Mouse (Mus musculus) skeletal muscle tissue, adult 2 months (tissue): ENCODE data around the gene Hook1.
"Not testable (repeated sequence)": the region's sequence is repeated elsewhere in the genome, so short reads cannot be mapped to it uniquely, and the experiment has no call there.

ENCODE experiments used
- DNase-seq: peaks from one replicate; pipeline ENCODE4 v3.0.0-alpha.2; 2012; ENCODE audit warnings: low read depth, low spot score

The Hook1 gene

DNA sequence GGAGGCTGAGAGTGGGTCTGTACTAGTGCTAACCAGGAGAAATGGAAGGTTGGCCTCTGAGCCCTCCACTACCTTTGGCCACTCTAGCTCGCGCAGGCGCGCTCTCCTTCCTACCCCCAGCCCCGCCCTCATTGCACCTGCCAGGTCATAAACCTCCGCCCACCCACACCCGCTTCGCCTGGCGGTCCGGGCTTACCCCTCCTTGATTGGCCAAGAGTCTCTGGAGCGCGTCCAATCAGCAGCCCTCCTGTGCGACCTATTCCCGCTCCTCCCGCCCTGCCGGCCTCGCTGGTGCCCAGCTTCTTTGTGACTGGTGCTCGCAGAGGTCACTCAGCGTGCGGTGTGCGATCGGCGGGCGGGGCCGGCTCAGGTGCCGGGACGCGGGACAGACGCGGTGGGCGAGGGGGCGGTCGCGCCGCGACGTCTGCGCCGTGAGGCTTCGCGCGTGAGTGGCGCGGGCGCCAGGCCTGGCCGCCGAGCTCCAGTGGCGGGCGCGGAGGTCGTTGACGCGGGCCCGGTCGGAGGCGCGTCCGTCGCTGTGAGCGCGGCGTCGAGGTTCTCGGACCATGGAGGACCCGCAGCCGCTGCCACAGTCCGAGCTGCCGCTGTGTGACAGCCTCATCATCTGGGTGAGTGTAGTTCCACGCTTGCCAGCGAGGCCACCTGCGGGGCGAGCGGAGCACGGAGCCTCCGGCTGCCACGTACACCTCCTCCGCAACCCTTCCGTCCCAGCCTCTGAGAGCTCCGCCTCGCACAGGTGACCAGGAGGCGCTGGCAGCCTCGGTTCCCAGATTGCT, at the start of gene Hook1:
Hook1 (plus strand) TSS at position 313 of the 797 bp plus-strand sequence.
- peak; percentile 95 for DNase-seq

GRCm38 (mm10) chr4:95917703-95918102, 49.3 kb upstream of the Hook1 start:
- no peak for DNase-seq

GRCm38 (mm10) chr4:95920448-95920847, 46.6 kb upstream of the Hook1 start:
- DNase-seq = no peak

DNA sequence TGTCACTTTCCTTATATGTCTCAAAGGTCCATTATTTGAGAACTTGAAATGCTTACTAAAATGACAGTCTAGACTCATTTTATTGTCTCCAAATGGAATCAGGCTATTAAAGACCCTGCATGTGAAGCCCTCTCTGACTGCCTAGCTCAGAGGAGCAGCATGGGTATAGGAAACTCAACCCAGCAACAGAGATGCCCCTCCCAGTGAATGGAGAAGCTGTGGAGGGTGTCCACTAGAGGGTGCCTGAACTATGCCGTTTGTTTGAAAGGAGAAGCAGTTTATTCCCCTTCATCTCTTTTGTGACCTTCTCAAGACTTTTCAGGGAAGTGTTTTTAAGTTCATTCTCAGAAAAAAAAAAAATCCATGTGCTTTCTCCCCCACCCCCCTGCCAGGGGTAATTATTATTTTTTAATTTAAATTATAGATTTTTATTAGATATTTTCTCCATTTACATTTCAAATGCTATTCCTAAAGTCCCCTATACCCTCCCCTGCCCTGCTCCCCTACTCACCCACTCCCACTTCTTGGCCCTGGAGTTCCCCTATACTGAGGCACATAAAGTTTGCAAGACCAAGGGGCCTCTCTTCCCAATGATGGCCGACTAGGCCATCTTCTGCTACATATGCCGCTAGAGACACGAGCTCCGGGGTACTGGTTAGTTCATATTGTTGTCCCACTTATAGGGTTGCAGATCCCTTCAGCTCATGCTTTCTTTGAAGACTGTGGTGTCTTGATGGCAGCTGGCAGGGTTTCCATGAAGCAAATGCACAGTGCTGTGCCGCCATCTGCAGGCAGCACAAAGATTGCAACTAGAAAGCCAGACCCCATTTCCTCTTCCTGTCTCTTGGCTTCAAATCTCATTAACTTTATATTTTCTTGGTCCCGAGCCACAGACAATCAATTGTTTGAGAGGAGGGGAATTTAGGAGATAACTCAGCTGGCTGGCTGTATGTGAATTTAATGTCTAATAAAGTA, 42.5 kb upstream of the Hook1 start:
- DNase-seq = peak; percentile 52

DNA sequence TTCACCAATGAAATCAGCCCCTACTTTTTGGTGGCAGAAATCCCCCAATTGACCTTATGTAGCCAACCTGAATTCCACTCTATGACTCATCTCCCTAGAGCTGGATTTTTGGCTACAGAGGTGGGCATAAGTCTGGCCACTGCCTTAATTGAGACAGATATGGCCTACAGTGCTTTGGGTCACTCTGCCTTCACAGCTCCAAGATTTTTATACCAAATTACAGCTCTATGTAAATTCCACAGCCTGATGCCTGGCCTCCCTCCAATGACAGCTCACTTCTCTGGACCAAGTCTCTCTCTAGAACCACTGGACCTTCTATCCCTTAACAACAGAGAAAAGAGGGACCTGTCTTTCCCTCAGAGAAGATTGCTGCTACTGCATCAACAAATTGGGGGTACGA, 38.2 kb upstream of the Hook1 start:
- no peak for DNase-seq

DNA sequence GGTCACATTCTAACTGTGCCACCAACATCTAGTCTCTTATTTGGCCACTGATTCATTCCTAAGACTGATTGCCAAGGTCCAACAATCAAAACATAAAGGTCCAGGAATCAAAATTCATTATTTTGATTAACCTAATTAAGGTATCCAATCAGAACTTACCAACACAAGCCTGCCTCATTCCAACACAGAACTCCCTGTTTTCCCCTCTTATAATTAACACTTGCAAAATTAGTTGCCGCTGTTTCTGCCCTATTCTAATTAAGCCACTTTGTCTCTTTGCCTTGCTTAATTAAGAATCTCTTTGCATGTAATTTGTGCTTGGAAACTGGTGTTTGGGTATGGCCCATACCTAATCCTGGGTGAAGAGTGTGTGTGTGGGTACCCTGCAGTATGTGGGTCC, 37.1 kb upstream of the Hook1 start:
- DNase-seq = no peak

- no peak for DNase-seq
Measured at GRCm38 (mm10) chr4:95931331-95931730, 35.7 kb upstream of the Hook1 start.

DNA sequence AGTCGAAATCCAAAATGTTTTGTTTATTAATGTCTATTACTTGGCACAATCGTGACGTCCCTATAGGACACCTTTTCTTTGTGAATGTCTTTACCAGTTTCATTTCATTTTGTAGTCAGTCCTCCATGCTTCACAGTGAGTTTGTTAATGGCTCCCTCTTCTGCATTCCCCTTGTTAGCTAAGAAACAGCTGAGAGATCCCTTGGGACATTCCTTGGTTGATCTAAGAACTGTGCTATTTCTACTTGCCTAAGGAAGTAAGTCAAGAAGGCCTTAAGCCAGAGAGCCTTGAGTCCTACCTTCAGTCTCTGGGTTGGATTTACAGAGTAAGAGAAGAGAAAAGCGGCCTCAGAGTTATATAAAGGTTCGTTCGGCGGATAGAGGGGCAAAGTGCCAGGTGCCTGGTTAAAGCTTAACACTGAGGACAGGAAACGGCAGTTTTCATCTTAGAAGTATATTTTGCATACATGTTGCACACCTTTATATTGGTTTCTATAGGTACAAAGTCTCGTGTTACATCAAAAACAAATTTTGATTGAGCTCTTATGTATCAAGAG, 33.2 kb upstream of the Hook1 start:
- no peak for DNase-seq

DNA sequence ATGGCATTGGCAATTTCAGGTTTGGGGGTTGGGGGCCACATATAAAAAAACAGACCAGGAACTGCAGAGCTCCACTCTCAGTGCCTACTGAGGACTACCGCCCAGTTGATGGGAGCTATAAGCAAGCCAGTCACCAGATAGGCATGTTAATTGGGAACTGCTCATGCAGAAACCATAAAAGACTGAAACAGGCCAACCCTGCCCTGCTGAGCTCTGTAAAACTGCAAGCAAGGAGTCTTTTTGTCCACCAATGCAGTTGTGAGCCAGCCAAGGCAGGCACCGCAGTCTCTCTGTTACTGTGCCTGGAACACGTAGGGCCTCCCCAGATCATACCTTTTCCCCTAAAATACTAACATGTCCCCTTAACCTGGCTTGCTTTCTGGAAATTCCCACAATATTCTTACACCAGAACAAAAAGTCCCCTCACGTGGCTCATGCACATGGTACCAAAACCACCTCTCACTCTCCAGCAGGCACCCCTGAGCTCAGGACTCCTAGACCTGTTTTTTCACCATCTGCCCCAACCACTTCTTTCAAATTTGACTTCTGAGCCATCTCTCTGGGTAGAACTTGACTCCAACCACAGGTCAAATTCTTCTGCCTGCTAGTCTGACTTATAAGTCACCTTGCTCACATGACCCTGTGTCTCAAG, 32.5 kb upstream of the Hook1 start:
- DNase-seq = no peak

- DNase-seq = no peak
Measured at GRCm38 (mm10) chr4:95938701-95939100, 28.3 kb upstream of the Hook1 start.

- DNase-seq = peak; percentile 21
Measured at GRCm38 (mm10) chr4:95947896-95948295, 19.1 kb upstream of the Hook1 start.

- no peak for DNase-seq
Measured at GRCm38 (mm10) chr4:95953328-95953727, 13.7 kb upstream of the Hook1 start.

DNA sequence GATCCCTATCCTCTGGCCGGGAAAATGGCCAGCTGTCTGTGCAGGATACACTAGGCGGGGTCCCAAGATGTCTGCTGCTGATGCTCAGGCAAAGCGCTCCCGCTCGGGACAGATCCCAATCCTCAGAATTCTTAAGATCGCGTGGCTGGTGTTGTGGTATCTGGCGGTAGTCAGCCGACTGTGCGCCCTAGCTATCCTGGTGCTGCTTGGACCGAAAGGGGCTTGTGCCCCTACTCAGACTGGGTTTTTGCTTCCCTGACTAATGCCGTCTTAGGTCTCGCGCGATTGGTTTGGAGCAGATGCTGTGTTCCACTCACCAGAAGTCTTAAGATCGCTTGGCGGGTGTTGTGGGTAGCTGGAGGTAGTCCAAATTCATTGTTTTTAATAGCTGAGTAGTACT, 15.2 kb downstream of the Hook1 start:
- not testable (repeated sequence) for DNase-seq

- DNase-seq = no peak
Measured at GRCm38 (mm10) chr4:96016875-96017274, 49.8 kb downstream of the Hook1 start.

DNA sequence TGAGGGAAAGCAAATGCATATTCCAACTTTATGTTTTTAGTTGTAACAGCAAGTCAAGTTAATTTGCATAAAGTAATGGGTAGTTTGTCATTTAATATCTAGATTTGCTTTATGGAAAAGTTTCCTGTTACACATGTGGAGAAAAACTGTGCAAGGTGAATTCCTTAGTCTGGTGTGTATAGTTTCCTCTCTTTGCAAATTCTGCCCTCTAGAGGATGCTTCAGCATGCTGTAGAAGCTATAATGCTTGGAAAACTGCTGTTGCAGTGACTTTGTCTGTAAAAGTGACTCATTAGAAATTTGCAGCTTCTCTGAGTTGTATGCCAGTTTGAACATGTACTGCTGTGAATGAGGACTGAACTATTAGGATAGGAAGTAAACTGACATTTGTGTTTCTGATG, 55.8 kb downstream of the Hook1 start:
- DNase-seq = no peak

DNA sequence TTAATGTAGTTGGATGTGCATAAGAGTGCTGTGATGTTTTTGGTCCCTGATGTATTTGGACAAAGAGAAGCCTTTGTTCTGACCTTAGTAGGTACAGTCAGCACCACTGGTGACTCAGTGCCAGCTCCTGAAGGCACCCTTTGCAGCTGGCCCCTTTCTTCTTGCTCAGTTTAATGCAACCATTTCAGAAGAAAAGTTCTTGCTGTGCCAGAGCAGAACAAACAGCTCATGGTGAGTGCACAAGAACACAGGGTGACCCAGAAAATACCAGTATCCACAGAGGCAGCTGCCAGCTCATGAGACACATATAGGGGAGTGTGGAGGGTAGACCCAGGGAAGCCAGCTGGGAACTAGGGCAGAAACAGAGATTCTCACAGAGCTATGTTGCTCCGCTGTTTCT, 61.4 kb downstream of the Hook1 start:
- no peak for DNase-seq

GRCm38 (mm10) chr4:96060106-96060505, 93.1 kb downstream of the Hook1 start:
- DNase-seq = no peak

DNA sequence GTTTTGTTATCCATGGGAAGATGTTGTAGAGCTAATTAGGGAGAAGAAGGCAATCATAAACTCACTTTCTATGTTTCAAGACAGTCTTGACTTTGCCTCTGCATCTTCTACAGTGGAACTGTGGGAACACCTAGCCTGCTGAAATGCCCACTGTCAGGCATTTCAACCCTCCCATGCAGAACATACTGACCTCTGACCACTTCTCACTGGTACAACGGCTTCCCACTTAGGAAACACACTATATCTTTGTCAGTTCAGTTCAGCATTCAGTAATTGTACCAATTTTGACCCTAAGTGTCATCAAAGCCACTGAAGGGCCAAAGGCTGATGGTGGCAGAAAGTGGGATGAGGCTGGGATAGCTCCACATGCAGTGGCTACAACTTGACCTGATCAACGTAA, 95.0 kb downstream of the Hook1 start:
- no peak for DNase-seq
